Mouse (Mus musculus) intestine, embryonic 14.5 days (tissue): Measurements from ENCODE around the gene Rtn4r. TPM values are rescaled to one million over a fixed set of nuclear protein-coding genes. Genes with fewer than 3 reads are reported as not detected.

Experiments used
- ATAC-seq: fragments of 200-750 bp; cut with Nextera tagmentation; replicated peaks from 2 replicates; pipeline ENCODE4 v1.8.0; 2017; ENCODE audit warnings: low read depth, moderate number of reproducible peaks, moderate TSS enrichment, moderate library complexity; ENCODE audit not compliant: low FRiP score, low TSS enrichment
- DNase-seq: peaks from one replicate; pipeline ENCODE4 v3.0.0-alpha.2; 2018; ENCODE audit warnings: low spot score
- H3K27ac ChIP-seq: fragments of 300-500 bp; sonication (generic); 2 replicates; pipeline ENCODE4 v1.5.1; 2014; ENCODE audit warnings: low read depth, mild to moderate bottlenecking, control low read depth
- H3K27me3 ChIP-seq: fragments of 300-500 bp; sonication (generic); replicated peaks from 2 replicates; pipeline ENCODE4 v1.6.1; 2014; ENCODE audit warnings: low read length, control low read depth; ENCODE audit not compliant: control insufficient read depth, insufficient read depth
- H3K36me3 ChIP-seq: fragments of 300-500 bp; sonication (generic); 2 replicates; pipeline ENCODE4 v1.6.1; 2014; ENCODE audit warnings: low read length, control low read depth; ENCODE audit not compliant: control insufficient read depth, insufficient read depth
- H3K4me1 ChIP-seq: fragments of 300-500 bp; sonication (generic); replicated peaks from 2 replicates; pipeline ENCODE4 v1.6.1; 2014; ENCODE audit warnings: low read length, control low read depth, mixed read lengths; ENCODE audit not compliant: control insufficient read depth, insufficient read depth
- H3K4me2 ChIP-seq: fragments of 300-500 bp; sonication (generic); 2 replicates; pipeline ENCODE4 v1.6.1; 2014; ENCODE audit warnings: low read length
- H3K4me3 ChIP-seq: fragments of 300-500 bp; sonication (generic); 2 replicates; pipeline ENCODE4 v1.5.1; 2014; ENCODE audit warnings: low read depth, low read length, control low read depth, mixed read lengths
- H3K9ac ChIP-seq: fragments of 300-500 bp; sonication (generic); 2 replicates; pipeline ENCODE4 v1.6.1; 2014; ENCODE audit warnings: mild to moderate bottlenecking, low read length
- H3K9me3 ChIP-seq: fragments of 300-500 bp; sonication (generic); 2 replicates; pipeline ENCODE4 v1.6.1; 2016; ENCODE audit warnings: low read length, control low read depth; ENCODE audit not compliant: control insufficient read depth
- WGBS: fragments of 180-500 bp; shearing (Covaris S2); extraction: QIAGEN DNeasy Blood & Tissue Kit; methylation state at CpG from one replicate; pipeline ENCODE4 v1.1.7; 2014; 5-methylcytosine and 5-hydroxymethylcytosine counted together
- polyA plus RNA-seq: library from polyadenylated mRNA; unstranded; fragments of >200 nt; fragmentation: Nextera tagmentation; extraction: Ambion mirVana; gene quantifications from 2 replicates; pipeline ENCODE4 v1.2.1, GENCODE M21; 2014

Gene Rtn4r
- polyA plus RNA-seq, 1 experiment from 2014 or later: 5.3 TPM

GRCm38 (mm10) chr16:18159255-18159654 is 31.8 kb downstream of the Rtn4r start:
- DNase-seq (no peak), ATAC-seq (no peak)
- Histone ChIP-seq H3K4me1 (peaks cover 36% of the 10 kb centered on the region), H3K9ac (no peak overlapping the region), H3K36me3 (no peaks in the 10 kb centered on the region), H3K4me2 (no peak overlapping the region), H3K9me3 (no peaks in the 10 kb centered on the region), H3K27me3 (no peaks in the 10 kb centered on the region), H3K4me3 (no peak overlapping the region), H3K27ac (no peak overlapping the region)
- WGBS: 87% methylated on average over 6 of the region's 6 CpGs

- no peak overlapping the region for H3K4me2 ChIP-seq
- H3K9me3 ChIP-seq: no peaks in the 10 kb centered on the region
- H3K4me3 ChIP-seq: no peak overlapping the region
- ATAC-seq: no peak
- WGBS: 20% methylated on average over 1 of the region's 1 CpGs
- DNase-seq: no peak
- H3K27me3 ChIP-seq: no peaks in the 10 kb centered on the region
- no peaks in the 10 kb centered on the region for H3K36me3 ChIP-seq
- no peak overlapping the region for H3K27ac ChIP-seq
- no peak overlapping the region for H3K9ac ChIP-seq
- peaks cover 31% of the 10 kb centered on the region for H3K4me1 ChIP-seq
These were observed 32.3 kb downstream of the Rtn4r start for GRCm38 (mm10) chr16:18159778-18160177.

GRCm38 (mm10) chr16:18160514-18160913 is 33.1 kb downstream of the Rtn4r start:
- Histone ChIP-seq H3K4me2 (no peak overlapping the region), H3K4me1 (peaks cover 26% of the 10 kb centered on the region), H3K27ac (no peak overlapping the region), H3K9me3 (no peaks in the 10 kb centered on the region), H3K27me3 (no peaks in the 10 kb centered on the region), H3K36me3 (no peaks in the 10 kb centered on the region), H3K9ac (no peak overlapping the region), H3K4me3 (no peak overlapping the region)
- 75% methylated on average over 7 of the region's 7 CpGs for WGBS
- DNase-seq: no peak
- no peak for ATAC-seq

- DNase-seq: no peak
- 71% methylated on average over 1 of the region's 1 CpGs for WGBS
- H3K4me2 ChIP-seq: no peak overlapping the region
These were observed 33.7 kb downstream of the Rtn4r start for GRCm38 (mm10) chr16:18161190-18161589.

GRCm38 (mm10) chr16:18164642-18165238 is 37.3 kb downstream of the Rtn4r start:
- Histone ChIP-seq H3K27ac (no peak overlapping the region), H3K27me3 (no peaks in the 10 kb centered on the region), H3K4me2 (no peak overlapping the region), H3K4me3 (no peak overlapping the region), H3K9ac (no peak overlapping the region), H3K36me3 (no peaks in the 10 kb centered on the region), H3K9me3 (no peaks in the 10 kb centered on the region), H3K4me1 (peaks cover 19% of the 10 kb centered on the region)
- DNase-seq (no peak), ATAC-seq (no peak)
- 36% methylated on average over 2 of the region's 2 CpGs for WGBS

More at GRCm38 (mm10) chr16:18161190-18161589, 33.7 kb downstream of the Rtn4r start:
- ATAC-seq: no peak
- no peaks in the 10 kb centered on the region for H3K9me3 ChIP-seq
- no peak overlapping the region for H3K9ac ChIP-seq
- H3K4me3 ChIP-seq: no peak overlapping the region
- H3K4me1 ChIP-seq: peaks cover 26% of the 10 kb centered on the region
- no peaks in the 10 kb centered on the region for H3K27me3 ChIP-seq
- no peak overlapping the region for H3K27ac ChIP-seq
- H3K36me3 ChIP-seq: no peaks in the 10 kb centered on the region

- Histone ChIP-seq H3K4me3 (no peak overlapping the region), H3K9ac (no peak overlapping the region), H3K27ac (no peak overlapping the region), H3K36me3 (no peaks in the 10 kb centered on the region), H3K9me3 (no peaks in the 10 kb centered on the region), H3K4me1 (peaks cover 6% of the 10 kb centered on the region; the same call in 1 of the 2 replicates), H3K4me2 (no peak overlapping the region), H3K27me3 (no peaks in the 10 kb centered on the region)
- ATAC-seq (no peak), DNase-seq (no peak)
- 69% methylated on average over 6 of the region's 6 CpGs for WGBS
These were observed 39.3 kb downstream of the Rtn4r start for GRCm38 (mm10) chr16:18166613-18167190.

- WGBS: 78% methylated on average over 5 of the region's 5 CpGs
These were observed 41.7 kb downstream of the Rtn4r start for GRCm38 (mm10) chr16:18169156-18169555.

GRCm38 (mm10) chr16:18169776-18170175 is 42.3 kb downstream of the Rtn4r start:
- 89% methylated on average over 3 of the region's 3 CpGs for WGBS
- no peaks in the 10 kb centered on the region for H3K4me1 ChIP-seq
- no peak overlapping the region for H3K4me2 ChIP-seq
- H3K36me3 ChIP-seq: no peaks in the 10 kb centered on the region
- H3K4me3 ChIP-seq: no peak overlapping the region
- H3K27me3 ChIP-seq: no peaks in the 10 kb centered on the region
- no peak overlapping the region for H3K27ac ChIP-seq
- no peak for ATAC-seq
- H3K9ac ChIP-seq: no peak overlapping the region
- no peak for DNase-seq
- H3K9me3 ChIP-seq: no peaks in the 10 kb centered on the region

More at GRCm38 (mm10) chr16:18169156-18169555, 41.7 kb downstream of the Rtn4r start:
- Histone ChIP-seq H3K9ac (no peak overlapping the region), H3K36me3 (no peaks in the 10 kb centered on the region), H3K4me2 (no peak overlapping the region), H3K9me3 (no peaks in the 10 kb centered on the region), H3K27ac (no peak overlapping the region), H3K4me1 (no peaks in the 10 kb centered on the region), H3K27me3 (no peaks in the 10 kb centered on the region), H3K4me3 (no peak overlapping the region)
- DNase-seq (no peak), ATAC-seq (no peak)
